Mouse (Mus musculus) layer of hippocampus, adult 2 months (tissue): ENCODE measurements at regions not wholly inside any gene's neighbourhood (a gene's known extent, or its start where the extent isn't known, plus 50 kb on each side); places are given as distances from the start of the nearest gene placed in this dataset.

Experiments used
- DNase-seq, 2 experiments: peaks; one replicate each; pipeline ENCODE4 v3.0.0; 2022; ENCODE audit warnings: low spot score in 2 of 2
- H3K27ac ChIP-seq: fragments of 200-600 bp; 2 replicates; pipeline ENCODE4 v1.8.1; 2022
- H3K4me3 ChIP-seq: fragments of 200-600 bp; 2 replicates; pipeline ENCODE4 v1.8.1; 2022; ENCODE audit warnings: mild to moderate bottlenecking
- CTCF ChIP-seq: fragments of 200-600 bp; conservative IDR thresholded peaks from 2 replicates; pipeline ENCODE4 v1.8.1; 2022; ENCODE audit warnings: antibody characterized with exemption, mild to moderate bottlenecking, moderate library complexity

GRCm38 (mm10) chr13:25848156-25848555, 577.9 kb upstream of the Nrsn1 start:
- Histone ChIP-seq H3K4me3 (no peak overlapping the region), H3K27ac (peak overlapping the region; percentile 39)
- no peak for TF ChIP-seq CTCF
- DNase-seq, result peak; percentile 19 to 28

- TF ChIP-seq CTCF, result no peak
- Histone ChIP-seq H3K27ac (no peak overlapping the region), H3K4me3 (no peak overlapping the region)
- DNase-seq, result no peak
Measured at GRCm38 (mm10) chr13:25838237-25838636, 567.9 kb upstream of the Nrsn1 start.

- Histone ChIP-seq H3K27ac (no peak overlapping the region), H3K4me3 (no peak overlapping the region)
- 0 out of 2 replicates have a peak, but pooled peaks have one; percentile 4 for TF ChIP-seq CTCF
- DNase-seq, result no peak
Measured at GRCm38 (mm10) chr13:25829146-25829924, 559.0 kb upstream of the Nrsn1 start.

- H3K4me3 ChIP-seq, result no peak overlapping the region
- DNase-seq, result no peak
- TF ChIP-seq CTCF, result no peak
- no peak overlapping the region for H3K27ac ChIP-seq
Measured at GRCm38 (mm10) chr13:25808564-25809253, 538.4 kb upstream of the Nrsn1 start.

GRCm38 (mm10) chr13:25793216-25793803, 523.0 kb upstream of the Nrsn1 start:
- TF ChIP-seq CTCF, result no peak
- Histone ChIP-seq H3K4me3 (no peak overlapping the region), H3K27ac (no peak overlapping the region)
- no peak for DNase-seq

- TF ChIP-seq CTCF, result no peak
- H3K27ac ChIP-seq, result no peak overlapping the region
- no peak overlapping the region for H3K4me3 ChIP-seq
- no peak for DNase-seq
Measured at GRCm38 (mm10) chr13:25781161-25781560, 510.9 kb upstream of the Nrsn1 start.

GRCm38 (mm10) chr13:25777706-25778105, 507.4 kb upstream of the Nrsn1 start:
- Histone ChIP-seq H3K27ac (no peak overlapping the region), H3K4me3 (no peak overlapping the region)
- TF ChIP-seq CTCF, result no peak
- DNase-seq, result no peak

GRCm38 (mm10) chr13:25774586-25775182, 504.4 kb upstream of the Nrsn1 start:
- Histone ChIP-seq H3K4me3 (no peak overlapping the region), H3K27ac (no peak overlapping the region)
- DNase-seq, result no peak
- no peak for TF ChIP-seq CTCF

GRCm38 (mm10) chr13:25754515-25755105, 484.3 kb upstream of the Nrsn1 start:
- Histone ChIP-seq H3K27ac (no peak overlapping the region), H3K4me3 (no peak overlapping the region)
- TF ChIP-seq CTCF, result no peak
- no peak for DNase-seq

GRCm38 (mm10) chr13:25751409-25751777, 481.1 kb upstream of the Nrsn1 start:
- Histone ChIP-seq H3K4me3 (no peak overlapping the region), H3K27ac (no peak overlapping the region)
- DNase-seq, result no peak
- no peak for TF ChIP-seq CTCF

- H3K4me3 ChIP-seq, result no peak overlapping the region
- no peak for DNase-seq
- no peak for TF ChIP-seq CTCF
- no peak overlapping the region for H3K27ac ChIP-seq
Measured at GRCm38 (mm10) chr13:25750460-25751408, 480.4 kb upstream of the Nrsn1 start.

- H3K4me3 ChIP-seq, result no peak overlapping the region
Measured at GRCm38 (mm10) chr13:25738601-25739000, 468.3 kb upstream of the Nrsn1 start.

More at GRCm38 (mm10) chr13:25738601-25739000, 468.3 kb upstream of the Nrsn1 start:
- no peak for DNase-seq
- no peak overlapping the region for H3K27ac ChIP-seq
- no peak for TF ChIP-seq CTCF
